Mouse (Mus musculus) adrenal gland, postnatal 10 days (tissue): Measurements from ENCODE around the gene Pcgf1. TPM values are rescaled to one million over a fixed set of nuclear protein-coding genes. Genes with fewer than 3 reads are reported as not detected.

ENCODE experiments used
- DNase-seq: peaks from one replicate; pipeline ENCODE4 v3.0.0; 2021; ENCODE audit warnings: mixed read lengths
- total RNA-seq, 2 experiments: library from RNA; stranded (reverse); gene quantifications; 2 replicates each; pipeline ENCODE4 v1.2.3; 2021

Gene Pcgf1
- total RNA-seq, 2 experiments from 2014 or later: 26.4 to 34.2 TPM

DNA sequence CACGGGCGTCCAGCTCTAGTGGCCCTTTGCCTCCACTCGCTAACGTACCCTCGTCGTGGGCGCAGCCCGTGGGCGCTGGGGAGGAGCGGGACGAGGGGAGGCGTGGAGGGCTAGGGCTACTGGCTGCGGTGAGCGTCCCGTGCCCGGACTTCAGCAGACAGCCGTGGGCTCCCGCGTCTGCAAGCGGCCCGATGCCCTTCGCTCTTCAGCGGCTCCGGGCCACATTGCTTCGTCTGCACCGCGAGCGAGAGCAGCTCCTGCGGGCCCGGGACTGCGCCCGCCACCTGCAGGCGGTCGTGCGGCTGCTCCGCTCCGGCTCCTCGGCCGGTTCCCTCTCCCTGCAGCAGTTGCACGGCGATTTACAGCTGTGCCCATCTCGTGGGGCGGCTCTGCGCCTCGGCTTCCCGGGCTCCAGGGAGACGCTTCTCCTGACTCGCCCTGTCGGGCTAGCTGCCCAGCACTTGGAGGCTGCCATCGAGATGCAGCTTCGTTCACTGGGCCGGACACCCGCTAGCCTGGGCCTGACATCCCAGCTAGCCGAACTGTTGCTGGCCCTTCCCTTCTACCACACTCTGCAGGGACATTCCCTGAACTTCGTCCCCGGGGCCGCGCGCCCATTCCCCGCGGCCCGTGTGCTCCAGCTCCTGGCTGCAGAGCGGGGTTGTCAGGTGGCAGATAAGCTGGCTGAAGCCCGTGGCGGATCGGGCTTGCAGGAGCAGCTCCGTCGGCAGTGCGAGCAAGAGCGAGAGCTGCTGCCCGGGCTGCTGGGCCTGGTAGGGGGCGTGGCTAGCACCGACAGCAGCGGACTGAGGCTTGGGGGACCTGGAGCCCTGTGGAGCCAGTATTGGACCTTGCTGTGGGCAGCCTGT, 24.3 kb downstream of the Pcgf1 start:
- peak; percentile 80 for DNase-seq

DNA sequence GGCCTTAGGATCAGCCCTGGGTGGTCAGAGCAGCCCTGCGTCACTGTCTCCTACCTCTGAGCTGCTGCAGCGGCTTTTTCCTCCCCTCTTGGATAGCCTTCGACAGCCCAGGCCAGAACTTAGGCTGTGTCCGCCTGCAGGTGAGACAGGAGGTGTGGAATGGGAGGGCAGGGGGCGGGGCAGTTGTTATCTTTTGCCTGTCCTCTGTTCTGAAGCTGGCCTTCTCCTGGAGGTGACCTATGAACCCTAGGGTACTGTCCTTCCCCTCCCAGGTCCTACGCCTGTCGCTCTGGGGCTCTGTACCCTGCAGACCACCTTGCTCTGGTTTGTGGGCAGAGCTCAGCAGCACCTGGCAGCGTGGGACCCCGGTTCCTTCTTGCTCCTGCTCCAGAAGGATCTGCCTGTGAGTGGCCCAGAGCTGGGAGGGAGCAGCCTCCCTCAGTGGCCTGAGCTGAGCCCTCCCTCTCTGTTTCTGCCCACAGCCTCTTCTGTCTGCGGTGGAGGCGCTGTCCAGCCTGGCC, 25.5 kb downstream of the Pcgf1 start:
- no peak for DNase-seq

- no peak for DNase-seq
Measured at GRCm38 (mm10) chr6:83104158-83104557, 26.5 kb downstream of the Pcgf1 start.

- DNase-seq: peak; percentile 91
Measured at GRCm38 (mm10) chr6:83107566-83108400, 30.1 kb downstream of the Pcgf1 start.

- DNase-seq: peak; percentile 92
Measured at GRCm38 (mm10) chr6:83108762-83109668, 31.3 kb downstream of the Pcgf1 start, which contains the start of gene Mrpl53. TSS of gene Mrpl53 (plus strand) at chr6:83109040.

GRCm38 (mm10) chr6:83111510-83112136, 34.0 kb downstream of the Pcgf1 start:
- no peak for DNase-seq

DNA sequence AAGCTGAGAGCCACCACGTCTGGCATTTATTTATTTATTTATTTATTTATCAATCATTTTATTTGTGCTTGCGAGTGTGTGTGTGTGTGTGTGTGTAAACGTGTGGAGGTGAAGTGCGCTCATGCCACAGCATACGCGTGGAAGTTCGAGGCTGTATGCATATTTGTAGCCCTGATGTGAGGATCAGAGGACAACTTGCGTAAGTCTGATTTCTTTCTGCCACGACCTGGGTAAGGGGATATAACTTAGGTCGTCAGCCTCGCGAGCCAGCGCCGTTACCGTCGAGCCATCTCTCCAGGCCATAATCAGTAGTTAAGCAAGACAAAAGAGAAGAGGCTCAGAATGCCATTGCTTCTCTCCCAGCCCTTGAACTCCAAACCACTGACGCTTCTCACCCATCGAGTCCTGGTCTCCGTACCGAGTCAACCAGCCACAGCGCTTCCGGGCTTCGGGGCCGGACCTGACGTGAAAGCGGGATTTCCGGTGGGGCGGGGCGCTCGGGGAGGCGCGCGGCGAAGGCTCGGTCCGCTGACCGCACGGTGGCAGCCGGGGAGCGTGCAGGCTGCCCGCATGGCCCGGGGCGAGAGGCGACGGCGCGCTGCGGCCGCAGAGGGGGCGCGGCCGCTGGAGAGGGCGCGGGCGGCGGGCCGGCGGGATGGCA, 37.5 kb downstream of the Pcgf1 start, which contains the start of gene Mogs:
Gene Mogs, plus strand, starts transcription at position 486 of the 661 bp plus-strand sequence.
- DNase-seq: peak; percentile 98

GRCm38 (mm10) chr6:83115682-83116372, 38.2 kb downstream of the Pcgf1 start:
- DNase-seq: no peak

DNA sequence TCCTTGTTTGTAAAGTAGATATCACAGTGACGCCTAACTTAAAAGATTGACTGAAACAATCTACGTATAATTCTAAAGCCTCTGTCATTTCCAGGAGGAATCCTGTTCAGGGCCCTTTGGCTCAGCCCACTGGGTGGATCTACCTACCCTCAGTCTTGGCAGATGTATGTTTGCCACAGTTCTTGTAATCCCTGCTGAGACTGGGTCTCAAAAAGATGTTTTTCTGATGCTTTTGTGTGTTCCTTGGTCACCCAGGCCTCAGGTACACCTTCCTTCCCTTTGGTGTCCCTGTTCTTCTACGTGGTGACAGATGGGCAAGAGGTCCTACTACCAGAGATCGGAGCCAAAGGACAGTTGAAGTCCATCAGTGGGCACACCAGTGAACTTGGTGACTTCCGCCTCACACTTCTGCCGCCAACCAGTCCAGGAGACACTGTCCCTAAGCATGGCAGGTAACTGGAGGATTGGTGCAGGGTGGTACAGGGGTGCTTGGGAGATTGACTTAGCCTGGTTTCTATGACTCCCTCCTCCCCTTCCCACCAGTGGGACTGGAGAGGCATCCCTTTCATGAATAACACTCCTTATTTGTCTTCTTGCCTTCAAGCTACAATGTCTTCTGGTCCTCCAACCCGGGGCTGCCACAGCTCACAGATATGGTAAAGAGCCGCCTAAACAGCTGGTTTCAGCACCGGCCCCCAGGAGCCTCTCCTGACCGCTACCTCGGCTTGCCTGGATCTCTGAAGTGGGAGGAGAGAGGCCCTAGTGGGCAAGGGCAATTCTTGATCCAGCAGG, 38.9 kb downstream of the Pcgf1 start:
- no peak for DNase-seq

DNA sequence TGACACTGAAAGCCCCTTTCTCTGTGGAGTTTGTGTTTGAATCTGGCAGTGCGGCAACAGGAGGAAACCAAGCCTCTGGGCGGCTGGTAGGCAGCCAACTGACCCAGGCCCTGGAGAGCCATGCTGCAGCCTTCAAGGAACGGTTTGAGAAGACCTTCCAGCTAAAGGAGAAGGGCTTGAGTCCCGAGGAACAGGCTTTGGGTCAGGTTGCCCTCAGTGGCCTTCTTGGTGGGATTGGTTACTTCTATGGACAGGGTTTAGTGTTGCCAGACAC, 39.4 kb downstream of the Pcgf1 start:
- DNase-seq: no peak

DNA sequence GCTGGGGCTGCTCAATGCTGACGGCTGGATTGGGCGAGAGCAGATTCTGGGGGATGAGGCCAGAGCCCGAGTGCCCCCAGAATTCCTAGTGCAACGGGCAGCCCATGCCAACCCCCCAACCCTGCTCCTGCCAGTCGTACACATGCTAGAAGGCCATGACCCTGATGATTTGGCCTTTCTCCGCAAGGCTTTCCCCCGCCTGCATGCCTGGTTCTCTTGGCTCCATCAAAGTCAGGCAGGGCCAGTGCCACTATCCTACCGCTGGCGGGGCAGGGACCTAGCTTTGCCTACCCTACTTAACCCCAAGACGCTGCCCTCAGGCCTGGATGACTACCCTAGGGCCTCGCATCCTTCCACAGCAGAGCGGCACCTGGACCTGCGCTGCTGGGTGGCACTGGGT, 39.9 kb downstream of the Pcgf1 start:
- DNase-seq: peak; percentile 35

DNA sequence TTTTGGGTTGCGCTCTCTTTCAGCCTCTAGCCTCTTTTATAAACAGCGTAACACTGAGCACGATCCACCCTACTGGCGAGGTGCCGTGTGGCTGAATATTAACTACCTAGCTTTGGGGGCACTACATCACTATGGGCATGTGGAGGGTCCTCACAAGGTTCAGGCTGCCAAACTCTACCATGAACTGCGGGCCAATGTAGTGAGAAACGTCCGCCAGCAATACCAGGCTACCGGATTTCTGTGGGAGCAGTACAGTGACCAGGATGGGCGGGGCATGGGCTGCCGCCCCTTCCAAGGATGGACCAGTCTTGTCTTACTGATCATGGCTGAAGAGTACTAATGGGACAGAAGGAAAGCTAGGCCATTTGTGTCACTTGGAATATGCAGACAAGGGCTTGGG, 40.7 kb downstream of the Pcgf1 start:
- no peak for DNase-seq

DNA sequence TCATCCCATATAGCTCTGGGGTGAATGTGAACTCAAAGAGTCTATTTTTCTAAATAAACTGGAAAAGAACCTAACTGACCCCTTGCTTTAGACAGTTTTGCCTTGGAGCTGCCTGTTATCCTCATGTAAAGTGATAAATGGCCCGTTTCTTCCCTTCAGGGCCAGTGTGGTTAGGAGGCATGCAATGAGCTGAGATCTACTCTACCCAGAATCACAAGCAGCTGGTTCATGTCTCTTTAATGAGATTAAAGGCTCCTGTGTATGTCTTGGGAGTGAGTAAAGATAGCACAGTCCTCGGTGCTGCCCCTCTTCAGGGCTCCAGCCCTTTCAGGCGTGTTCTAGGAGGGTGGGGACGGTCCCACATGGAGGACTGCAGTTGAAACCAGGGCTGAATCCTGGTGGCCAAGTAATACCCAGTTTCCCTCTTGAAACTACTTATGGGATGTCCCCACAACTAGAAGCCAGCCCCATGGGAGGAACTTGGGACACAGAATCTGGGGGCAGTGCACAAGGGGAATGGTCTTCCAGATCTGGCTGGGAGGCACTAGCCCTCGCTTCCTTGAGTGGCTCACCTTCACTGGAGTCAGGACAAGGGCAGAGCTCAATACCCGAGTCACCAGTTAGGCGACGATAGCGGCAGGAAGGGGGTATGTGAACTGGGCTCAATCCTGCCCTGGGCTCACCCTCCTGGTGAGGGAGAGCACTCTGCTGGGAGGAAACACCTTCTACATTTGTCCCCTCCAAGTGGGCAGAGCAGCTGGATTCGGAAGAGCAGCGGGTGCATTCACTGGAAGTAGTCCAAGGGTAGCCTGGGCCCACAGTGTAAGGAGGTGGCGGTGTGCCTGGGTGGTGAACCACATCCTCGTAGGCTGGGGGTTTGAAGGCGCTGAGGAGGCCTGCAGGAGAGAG, 41.4 kb downstream of the Pcgf1 start:
- DNase-seq: no peak

- DNase-seq: peak; percentile 58
Measured at GRCm38 (mm10) chr6:83119734-83120051, 42.0 kb downstream of the Pcgf1 start.

- peak; percentile 94 for DNase-seq
Measured at GRCm38 (mm10) chr6:83120930-83121862, 43.5 kb downstream of the Pcgf1 start, which contains the start of gene Wbp1. TSS of gene Wbp1 (minus strand) at chr6:83121559.

- peak; percentile 34 for DNase-seq
Measured at GRCm38 (mm10) chr6:83121863-83122710, 44.4 kb downstream of the Pcgf1 start.
